Mouse (Mus musculus) retina, postnatal 7 days (tissue): ENCODE results near the gene Prap1.
A peak's percentile ranks its signal among the peaks of the same experiment; 100 is the strongest.
"Not testable (repeated sequence)": the region's sequence is repeated elsewhere in the genome, so short reads cannot be mapped to it uniquely, and the experiment has no call there.

ENCODE experiments used
- DNase-seq: peaks from one replicate; pipeline ENCODE4 v3.0.0-alpha.2; 2012; ENCODE audit warnings: low read depth, low spot score

Prap1 gene

DNA sequence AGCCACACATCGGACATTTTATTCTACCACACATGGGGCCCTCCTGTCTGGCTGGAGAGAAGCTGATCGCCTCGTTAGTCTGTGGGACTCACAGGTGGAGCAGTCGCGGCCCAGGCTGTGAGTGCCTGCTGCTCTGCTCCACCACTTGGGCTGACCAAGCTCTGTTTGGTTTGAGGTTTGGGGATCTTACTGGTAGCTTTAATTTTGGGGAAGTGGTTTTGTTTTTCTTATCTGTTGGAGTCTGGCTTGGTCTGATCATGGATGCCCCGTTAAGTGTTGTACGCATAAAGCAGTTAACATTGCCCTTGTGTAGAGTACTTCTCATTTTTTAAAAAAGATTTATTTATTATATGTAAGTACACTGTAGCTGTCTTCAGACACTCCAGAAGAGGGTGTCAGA, 40.8 kb downstream of the Prap1 start:
- DNase-seq: not testable (repeated sequence)

DNA sequence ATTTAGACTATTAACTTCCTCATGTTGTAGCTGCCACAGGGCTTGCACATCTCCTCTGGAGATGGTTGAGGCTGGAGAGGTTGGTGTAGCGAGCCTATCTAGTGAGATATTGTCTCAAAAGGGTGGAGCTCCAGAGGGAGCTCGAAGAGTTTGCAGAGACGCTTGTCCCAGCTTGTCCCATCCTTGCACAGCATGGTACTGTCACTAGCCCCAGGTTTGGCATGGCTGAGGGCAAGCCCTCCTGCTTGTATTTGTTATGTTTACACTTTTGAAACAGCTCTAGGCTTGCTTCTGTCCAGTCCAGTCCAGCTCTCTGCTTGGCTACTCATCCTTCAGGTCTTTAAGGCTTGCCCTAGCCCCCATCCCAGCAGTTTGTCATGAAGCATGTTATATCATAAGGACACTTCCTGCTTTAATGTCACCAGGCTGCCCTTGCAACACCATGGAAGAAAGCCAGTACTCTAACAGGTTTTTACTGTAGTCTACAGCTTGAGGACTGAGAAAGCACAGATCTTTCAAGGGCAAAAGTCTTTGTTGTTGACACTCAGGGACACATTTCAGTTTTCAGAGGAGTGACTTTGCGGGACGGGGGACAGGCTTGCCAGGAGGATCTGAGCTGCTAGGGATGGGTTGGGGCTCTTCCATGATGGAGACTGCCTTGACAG, 42.0 kb downstream of the Prap1 start:
- no peak for DNase-seq

DNA sequence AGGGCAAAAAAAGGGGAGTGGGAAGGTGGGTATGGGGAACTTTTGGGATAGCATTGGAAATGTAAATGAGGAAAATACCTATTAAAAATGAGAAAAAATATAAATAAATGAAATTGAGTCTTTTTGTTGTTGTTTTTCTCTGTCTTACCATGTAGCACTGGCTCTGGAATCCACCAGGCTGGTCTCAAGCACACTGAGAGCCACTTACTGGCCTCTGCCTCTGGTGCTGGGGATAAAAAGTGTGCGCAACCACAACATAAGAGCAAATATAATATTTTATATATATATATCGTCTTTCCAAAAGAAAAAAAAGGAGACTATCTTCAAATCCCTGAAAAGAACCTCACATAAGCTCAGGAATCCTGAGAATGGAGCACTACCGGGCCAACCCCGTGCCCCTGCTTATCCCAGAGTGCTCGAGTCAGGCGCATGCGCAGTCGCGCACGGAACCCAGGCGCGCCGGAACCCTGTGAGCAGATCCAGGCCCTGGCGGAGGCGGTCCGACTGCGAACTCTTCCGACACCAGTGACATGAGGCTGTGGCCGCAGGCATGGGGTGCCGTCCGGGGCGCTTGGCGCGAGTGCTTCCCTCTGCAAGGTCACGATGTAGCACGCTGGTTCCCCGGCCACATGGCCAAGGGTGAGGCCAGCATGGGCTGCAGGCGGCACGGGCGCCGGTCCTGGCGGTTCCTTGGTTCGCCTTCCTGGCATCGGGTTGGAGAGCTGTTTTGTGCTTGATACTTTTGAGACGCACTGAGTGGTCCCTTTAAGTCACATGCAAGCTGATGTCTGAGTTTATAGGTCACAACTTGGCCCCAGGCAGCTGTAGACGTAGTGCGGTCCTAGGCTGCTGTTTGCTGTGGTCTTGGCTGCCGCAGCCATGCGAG, 44.2 kb downstream of the Prap1 start, which contains the start of gene Mtg1:
Mtg1 (plus strand) TSS at position 430 of the 886 bp plus-strand sequence.
- peak; percentile 92 for DNase-seq

DNA sequence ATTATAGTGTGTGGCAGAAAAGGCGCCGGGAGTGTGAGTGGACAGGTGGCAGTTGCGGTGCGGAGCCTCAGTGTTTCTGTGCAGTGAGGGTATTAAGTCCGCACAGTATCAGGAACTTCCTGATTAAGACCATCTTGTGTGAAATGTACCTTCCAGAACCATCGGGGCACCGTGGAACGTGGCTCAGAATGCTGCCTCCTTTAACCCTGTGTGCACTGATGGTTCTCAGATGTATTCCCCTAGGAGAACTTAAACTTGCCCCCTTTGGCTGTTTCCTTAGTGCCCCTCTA, 44.8 kb downstream of the Prap1 start:
- no peak for DNase-seq

DNA sequence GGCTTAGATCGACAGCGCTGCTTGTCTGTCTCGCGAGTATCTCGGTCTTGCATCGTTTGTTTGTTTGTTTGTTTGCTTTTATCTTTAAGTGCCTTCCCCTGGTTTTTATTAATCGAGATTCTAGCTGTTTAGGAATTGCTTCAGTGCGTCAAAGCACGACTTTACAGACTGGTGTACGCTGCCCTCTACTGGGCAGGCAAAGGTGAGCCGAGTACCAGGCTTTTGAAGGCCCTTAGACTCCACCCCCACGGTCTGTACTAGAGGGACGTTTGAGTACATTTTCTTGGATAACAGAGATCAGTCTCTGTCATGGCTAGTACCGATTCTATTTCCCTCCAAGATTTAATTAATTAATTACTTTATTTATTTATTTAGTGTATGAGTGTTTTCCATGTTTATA, 48.2 kb downstream of the Prap1 start:
- DNase-seq: no peak

DNA sequence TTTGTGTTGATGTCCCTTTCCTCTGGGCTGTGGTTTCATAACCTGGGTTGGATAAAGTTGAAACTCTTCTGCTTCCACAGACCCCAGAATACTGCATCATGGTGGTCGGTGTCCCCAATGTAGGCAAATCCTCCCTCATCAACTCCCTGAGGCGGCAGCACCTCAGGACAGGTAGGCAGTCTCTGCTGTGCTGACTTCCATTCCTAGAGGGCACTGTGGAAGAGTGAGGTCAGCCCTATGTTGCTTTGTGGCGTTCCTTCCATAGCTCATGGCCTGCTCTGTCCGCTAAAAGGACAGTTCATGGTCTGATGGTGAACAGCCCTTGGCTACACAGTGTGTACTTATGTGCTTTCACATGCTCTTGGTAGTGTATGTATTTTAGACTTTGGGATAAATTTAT, 51.4 kb downstream of the Prap1 start:
- no peak for DNase-seq
